Mouse (Mus musculus): ENCODE data around the gene Phc3. TPM values are rescaled to one million over a fixed set of nuclear protein-coding genes. Genes with fewer than 3 reads are reported as not detected.

Phc3 gene
- polyA plus RNA-seq, 1 experiment, result 25.9 TPM

GRCm38 (mm10) chr3:30965644-30966043 lies 3.6 kb downstream of the Phc3 start:
- Histone ChIP-seq H3K27me3 (ENCODE audit: control insufficient read depth, insufficient read depth, low read length) (no peaks in the 10 kb centered on the region), H3K27ac (ENCODE audit: insufficient read depth, low read length) (no peak overlapping the region), H3K4me1 (ENCODE audit: control insufficient read depth, insufficient read depth, low read length) (peaks cover 3% of the 10 kb centered on the region; the same call in 1 of the 2 replicates), H3K4me3 (replicated peaks; ENCODE audit: insufficient read depth, low read depth, low read length) (no peak overlapping the region)
- no peak for TF ChIP-seq POLR2A (IDR thresholded peaks at IDR 0.05; ENCODE audit: borderline replicate concordance, insufficient read depth, low read length)
- TF ChIP-seq CTCF (IDR thresholded peaks at IDR 0.05; ENCODE audit: borderline replicate concordance, insufficient read depth, low read depth, low read length), result no peak
- WGBS, result 93% methylated on average over 13 of the region's 13 CpGs
- DNase-seq, result no peak

- H3K27ac ChIP-seq (ENCODE audit: insufficient read depth, low read length), result no peak overlapping the region
- DNase-seq, result no peak
- 54% methylated on average over 3 of the region's 3 CpGs for WGBS
- TF ChIP-seq POLR2A (IDR thresholded peaks at IDR 0.05; ENCODE audit: borderline replicate concordance, insufficient read depth, low read length) (no peak), CTCF (IDR thresholded peaks at IDR 0.05; ENCODE audit: borderline replicate concordance, insufficient read depth, low read depth, low read length) (no peak)
- H3K4me1 ChIP-seq (ENCODE audit: control insufficient read depth, insufficient read depth, low read length), result peaks cover 5% of the 10 kb centered on the region; the same call in 1 of the 2 replicates
- no peaks in the 10 kb centered on the region for H3K27me3 ChIP-seq (ENCODE audit: control insufficient read depth, insufficient read depth, low read length)
- no peak overlapping the region for H3K4me3 ChIP-seq (replicated peaks; ENCODE audit: insufficient read depth, low read depth, low read length)
Observed at GRCm38 (mm10) chr3:30964216-30964615, 5.0 kb downstream of the Phc3 start.

GRCm38 (mm10) chr3:30963100-30963499 lies 6.1 kb downstream of the Phc3 start:
- WGBS, result 97% methylated on average over 4 of the region's 4 CpGs
- no peak for DNase-seq
- Histone ChIP-seq H3K4me3 (replicated peaks; ENCODE audit: insufficient read depth, low read depth, low read length) (no peak overlapping the region), H3K27ac (ENCODE audit: insufficient read depth, low read length) (no peak overlapping the region), H3K27me3 (ENCODE audit: control insufficient read depth, insufficient read depth, low read length) (no peaks in the 10 kb centered on the region), H3K4me1 (ENCODE audit: control insufficient read depth, insufficient read depth, low read length) (peaks cover 4% of the 10 kb centered on the region; the same call in 1 of the 2 replicates)
- no peak for TF ChIP-seq CTCF (IDR thresholded peaks at IDR 0.05; ENCODE audit: borderline replicate concordance, insufficient read depth, low read depth, low read length)
- no peak for TF ChIP-seq POLR2A (IDR thresholded peaks at IDR 0.05; ENCODE audit: borderline replicate concordance, insufficient read depth, low read length)

GRCm38 (mm10) chr3:30959868-30960831 lies 9.1 kb downstream of the Phc3 start:
- no peak for DNase-seq
- Histone ChIP-seq H3K4me1 (ENCODE audit: control insufficient read depth, insufficient read depth, low read length) (0 out of 2 replicates have a peak, but pooled peaks cover 2% of the 10 kb centered on the region), H3K27me3 (ENCODE audit: control insufficient read depth, insufficient read depth, low read length) (no peaks in the 10 kb centered on the region), H3K4me3 (replicated peaks; ENCODE audit: insufficient read depth, low read depth, low read length) (no peak overlapping the region), H3K27ac (ENCODE audit: insufficient read depth, low read length) (0 out of 2 replicates have a peak overlapping the region, but pooled peaks have one; percentile 6)
- 53% methylated on average over 7 of the region's 7 CpGs for WGBS
- TF ChIP-seq CTCF (IDR thresholded peaks at IDR 0.05; ENCODE audit: borderline replicate concordance, insufficient read depth, low read depth, low read length) (no peak), POLR2A (IDR thresholded peaks at IDR 0.05; ENCODE audit: borderline replicate concordance, insufficient read depth, low read length) (no peak)

- Histone ChIP-seq H3K4me3 (replicated peaks; ENCODE audit: insufficient read depth, low read depth, low read length) (no peak overlapping the region), H3K27ac (ENCODE audit: insufficient read depth, low read length) (no peak overlapping the region), H3K27me3 (ENCODE audit: control insufficient read depth, insufficient read depth, low read length) (no peaks in the 10 kb centered on the region), H3K4me1 (ENCODE audit: control insufficient read depth, insufficient read depth, low read length) (0 out of 2 replicates have a peak, but pooled peaks cover 2% of the 10 kb centered on the region)
- WGBS, result 92% methylated on average over 2 of the region's 2 CpGs
- TF ChIP-seq POLR2A (IDR thresholded peaks at IDR 0.05; ENCODE audit: borderline replicate concordance, insufficient read depth, low read length) (no peak), CTCF (IDR thresholded peaks at IDR 0.05; ENCODE audit: borderline replicate concordance, insufficient read depth, low read depth, low read length) (no peak)
- DNase-seq, result no peak
Observed at GRCm38 (mm10) chr3:30958709-30959108, 10.5 kb downstream of the Phc3 start.

- Histone ChIP-seq H3K27ac (ENCODE audit: insufficient read depth, low read length) (no peak overlapping the region), H3K27me3 (ENCODE audit: control insufficient read depth, insufficient read depth, low read length) (no peaks in the 10 kb centered on the region), H3K4me1 (ENCODE audit: control insufficient read depth, insufficient read depth, low read length) (peaks cover 11% of the 10 kb centered on the region; the same call in 1 of the 2 replicates), H3K4me3 (replicated peaks; ENCODE audit: insufficient read depth, low read depth, low read length) (no peak overlapping the region)
- no peak for DNase-seq
- no peak for TF ChIP-seq CTCF (IDR thresholded peaks at IDR 0.05; ENCODE audit: borderline replicate concordance, insufficient read depth, low read depth, low read length)
- TF ChIP-seq POLR2A (IDR thresholded peaks at IDR 0.05; ENCODE audit: borderline replicate concordance, insufficient read depth, low read length), result no peak
- WGBS, result 96% methylated on average over 6 of the region's 6 CpGs
Observed at GRCm38 (mm10) chr3:30956327-30956726, 12.9 kb downstream of the Phc3 start.

GRCm38 (mm10) chr3:30952273-30953070 lies 16.7 kb downstream of the Phc3 start:
- Histone ChIP-seq H3K4me1 (ENCODE audit: control insufficient read depth, insufficient read depth, low read length) (peaks cover 9% of the 10 kb centered on the region; the same call in 1 of the 2 replicates), H3K27me3 (ENCODE audit: control insufficient read depth, insufficient read depth, low read length) (no peaks in the 10 kb centered on the region), H3K27ac (ENCODE audit: insufficient read depth, low read length) (peak overlapping the region; percentile 56; the same call in 1 of the 2 replicates), H3K4me3 (replicated peaks; ENCODE audit: insufficient read depth, low read depth, low read length) (no peak overlapping the region)
- DNase-seq, result no peak
- no peak for TF ChIP-seq CTCF (IDR thresholded peaks at IDR 0.05; ENCODE audit: borderline replicate concordance, insufficient read depth, low read depth, low read length)
- TF ChIP-seq POLR2A (IDR thresholded peaks at IDR 0.05; ENCODE audit: borderline replicate concordance, insufficient read depth, low read length), result no peak
- 73% methylated on average over 12 of the region's 12 CpGs for WGBS
